Comparison of ENCODE assay signal across 8 mouse cellular contexts in genomic region chr2:90903398-90903797, GRCm38 (mm10). TPM values are rescaled to one million over a fixed set of nuclear protein-coding genes. Genes with fewer than 3 reads are reported as not detected.
A peak's percentile ranks its signal among the peaks of the same experiment; 100 is the strongest.
DNase-seq lines count a peak whose midpoint lies in the region; ATAC-seq and TF ChIP-seq lines count a peak whose summit lies in the region.

No protein-coding gene starts in this region.

- DNase-seq in heart, postnatal 0 days (ENCODE audit: low spot score): peak; percentile 26
- no peak for DNase-seq in heart, adult 8-10 months (ENCODE audit: low spot score)
- DNase-seq in MN1 (ENCODE audit: low spot score): peak; percentile 26
- DNase-seq in hindbrain, embryonic 14.5 days (ENCODE audit: low spot score): no peak
- DNase-seq in layer of hippocampus, adult 9-11 months: no peak
- no peak for DNase-seq in spleen, postnatal 4 days (ENCODE audit: low spot score in 2 of 2)

- H3K4me2 ChIP-seq in heart, postnatal 0 days (ENCODE audit: low read depth, low read length): peak overlapping the region; percentile 82
- peak overlapping the region; percentile 61 for H3K4me2 ChIP-seq in hindbrain, embryonic 14.5 days (replicated peaks)
- peak overlapping the region; percentile 79 for H3K4me2 ChIP-seq in midbrain, embryonic 12.5 days (replicated peaks)

- no peak for ATAC-seq in heart, postnatal 0 days (ENCODE audit: insufficient read depth, low read depth)
- ATAC-seq in hindbrain, embryonic 14.5 days (ENCODE audit: low FRiP score): no peak
- ATAC-seq in midbrain, embryonic 12.5 days (ENCODE audit: low FRiP score, low read depth): no peak
- no peak for ATAC-seq in erythroid progenitor cell, adult 5-6 weeks (replicated peaks; ENCODE audit: low FRiP score, poor library complexity, severe bottlenecking)

- no peaks in the 10 kb centered on the region for H3K9me3 ChIP-seq in heart, postnatal 0 days (replicated peaks; ENCODE audit: control insufficient read depth, low read length)
- no peaks in the 10 kb centered on the region for H3K9me3 ChIP-seq in hindbrain, embryonic 14.5 days (ENCODE audit: control insufficient read depth, low read length)
- H3K9me3 ChIP-seq in midbrain, embryonic 12.5 days: no peaks in the 10 kb centered on the region

- peaks cover 20% of the 10 kb centered on the region for H3K4me1 ChIP-seq in heart, postnatal 0 days (ENCODE audit: control insufficient read depth, insufficient read depth)
- H3K4me1 ChIP-seq in hindbrain, embryonic 14.5 days (replicated peaks; ENCODE audit: control insufficient read depth, insufficient read depth, low read length): peaks cover 32% of the 10 kb centered on the region
- peaks cover 27% of the 10 kb centered on the region for H3K4me1 ChIP-seq in midbrain, embryonic 12.5 days

- H3K9ac ChIP-seq in heart, postnatal 0 days (replicated peaks; ENCODE audit: low read depth, low read length): peak overlapping the region; percentile 89; the same call in 1 of the 2 replicates
- H3K9ac ChIP-seq in hindbrain, embryonic 14.5 days: peak overlapping the region; percentile 97
- H3K9ac ChIP-seq in midbrain, embryonic 12.5 days (replicated peaks): peak overlapping the region; percentile 94

- 66% methylated on average over 2 of the region's 2 CpGs for WGBS in heart, postnatal 0 days
- 89% methylated on average over 2 of the region's 2 CpGs for WGBS in hindbrain, embryonic 14.5 days
- WGBS in midbrain, embryonic 12.5 days: 96% methylated on average over 2 of the region's 2 CpGs

- peaks cover 58% of the 10 kb centered on the region for H3K36me3 ChIP-seq in heart, postnatal 0 days (replicated peaks; ENCODE audit: control insufficient read depth, insufficient read depth, low read length)
- H3K36me3 ChIP-seq in hindbrain, embryonic 14.5 days (replicated peaks; ENCODE audit: control insufficient read depth, insufficient read depth): peaks cover 58% of the 10 kb centered on the region
- H3K36me3 ChIP-seq in midbrain, embryonic 12.5 days: peaks cover 46% of the 10 kb centered on the region

- H3K4me3 ChIP-seq in heart, postnatal 0 days (ENCODE audit: low read depth, low read length): peak overlapping the region; percentile 73
- H3K4me3 ChIP-seq in hindbrain, embryonic 14.5 days (replicated peaks; ENCODE audit: low read length): peak overlapping the region; percentile 92
- H3K4me3 ChIP-seq in midbrain, embryonic 12.5 days: peak overlapping the region; percentile 92

- TF ChIP-seq EP300 in heart, postnatal 0 days (IDR thresholded peaks at IDR 0.05; ENCODE audit: low read depth): no peak

- no peaks in the 10 kb centered on the region for H3K27me3 ChIP-seq in heart, postnatal 0 days (ENCODE audit: control insufficient read depth, insufficient read depth, low read length)
- H3K27me3 ChIP-seq in hindbrain, embryonic 14.5 days (ENCODE audit: control insufficient read depth, insufficient read depth, low read length): no peaks in the 10 kb centered on the region
- H3K27me3 ChIP-seq in midbrain, embryonic 12.5 days: no peaks in the 10 kb centered on the region

- TF ChIP-seq CTCF in heart, postnatal 0 days (IDR thresholded peaks at IDR 0.05; ENCODE audit: low read depth): no peak

- 0 out of 2 replicates have a peak overlapping the region, but pooled peaks have one; percentile 91 for H3K27ac ChIP-seq in heart, postnatal 0 days (ENCODE audit: low read depth)
- H3K27ac ChIP-seq in hindbrain, embryonic 14.5 days: peak overlapping the region; percentile 95; the same call in 1 of the 2 replicates
- H3K27ac ChIP-seq in midbrain, embryonic 12.5 days (replicated peaks): no peak overlapping the region

RNA-seq across cellular contexts. Expression of gene Kbtbd4, which starts 1.1 kb away (rescaled TPM):
- 19.5 and 28.3 TPM in 2 replicates for total RNA-seq in heart, postnatal 0 days (2014; rRNA removed; ENCODE audit: low replicate concordance)
- polyA plus RNA-seq in heart, postnatal 0 days (2015; fragmentation: Nextera tagmentation; extraction: Ambion mirVana): 16.4 and 17.8 TPM in 2 replicates
- 10 to 100 TPM; 21.7 to 28.3 (median 24.5) TPM for total RNA-seq in heart, adult 8-10 months (2022)
- polyA plus RNA-seq in hindbrain, embryonic 14.5 days (2014; fragmentation: Nextera tagmentation; extraction: Ambion mirVana): 44.2 and 45.5 TPM in 2 replicates
- 53.5 and 54.5 TPM in 2 replicates for polyA plus RNA-seq in midbrain, embryonic 12.5 days (2016; fragmentation: Nextera tagmentation; extraction: Ambion mirVana)
- total RNA-seq in erythroid progenitor cell, adult 5-6 weeks (2015; ENCODE audit: low replicate concordance): 9.0 and 11.3 TPM in 2 replicates
- total RNA-seq in erythroid progenitor cell, adult 5-6 weeks (2017; ENCODE audit: low replicate concordance): 6.2 and 8.1 TPM in 2 replicates

RNA-seq across cellular contexts. Expression of gene Ndufs3, which starts 1.2 kb away (rescaled TPM):
- total RNA-seq in heart, postnatal 0 days (2014; rRNA removed; ENCODE audit: low replicate concordance): 556 and 596 TPM in 2 replicates
- polyA plus RNA-seq in heart, postnatal 0 days (2015; fragmentation: Nextera tagmentation; extraction: Ambion mirVana): 620 and 652 TPM in 2 replicates
- 1,000 to 10,000 TPM in 1 of 4 experiments, 100 to 1,000 TPM in 3; 876 to 1,074 (median 969) TPM for total RNA-seq in heart, adult 8-10 months (2022)
- polyA plus RNA-seq in hindbrain, embryonic 14.5 days (2014; fragmentation: Nextera tagmentation; extraction: Ambion mirVana): 216 and 227 TPM in 2 replicates
- polyA plus RNA-seq in midbrain, embryonic 12.5 days (2016; fragmentation: Nextera tagmentation; extraction: Ambion mirVana): 187 and 196 TPM in 2 replicates
- total RNA-seq in erythroid progenitor cell, adult 5-6 weeks (2015; ENCODE audit: low replicate concordance): 54.1 and 60.9 TPM in 2 replicates
- total RNA-seq in erythroid progenitor cell, adult 5-6 weeks (2017; ENCODE audit: low replicate concordance): 19.4 and 20.4 TPM in 2 replicates

RNA-seq across cellular contexts. Expression of gene C1qtnf4, which starts 17.7 kb away (rescaled TPM):
- 15.5 and 18.7 TPM in 2 replicates for total RNA-seq in heart, postnatal 0 days (2014; rRNA removed; ENCODE audit: low replicate concordance)
- polyA plus RNA-seq in heart, postnatal 0 days (2015; fragmentation: Nextera tagmentation; extraction: Ambion mirVana): 23.7 and 28.1 TPM in 2 replicates
- 1 to 10 TPM; 2.6 to 4.9 (median 3.5) TPM for total RNA-seq in heart, adult 8-10 months (2022)
- polyA plus RNA-seq in hindbrain, embryonic 14.5 days (2014; fragmentation: Nextera tagmentation; extraction: Ambion mirVana): 182 and 189 TPM in 2 replicates
- polyA plus RNA-seq in midbrain, embryonic 12.5 days (2016; fragmentation: Nextera tagmentation; extraction: Ambion mirVana): 29.2 and 32.9 TPM in 2 replicates
- total RNA-seq in erythroid progenitor cell, adult 5-6 weeks (2015; ENCODE audit: low replicate concordance): not detected in 2 replicates
- not detected in 2 replicates for total RNA-seq in erythroid progenitor cell, adult 5-6 weeks (2017; ENCODE audit: low replicate concordance)

RNA-seq across cellular contexts. Expression of gene Celf1, which starts 36.8 kb away (rescaled TPM):
- total RNA-seq in heart, postnatal 0 days (2014; rRNA removed; ENCODE audit: low replicate concordance): 85.6 and 113 TPM in 2 replicates
- 63.9 and 72.6 TPM in 2 replicates for polyA plus RNA-seq in heart, postnatal 0 days (2015; fragmentation: Nextera tagmentation; extraction: Ambion mirVana)
- total RNA-seq in heart, adult 8-10 months (2022): 10 to 100 TPM; 68.9 to 76.7 (median 74.4) TPM
- 75.2 and 78.5 TPM in 2 replicates for polyA plus RNA-seq in hindbrain, embryonic 14.5 days (2014; fragmentation: Nextera tagmentation; extraction: Ambion mirVana)
- 167 and 178 TPM in 2 replicates for polyA plus RNA-seq in midbrain, embryonic 12.5 days (2016; fragmentation: Nextera tagmentation; extraction: Ambion mirVana)
- 96.6 and 114 TPM in 2 replicates for total RNA-seq in erythroid progenitor cell, adult 5-6 weeks (2015; ENCODE audit: low replicate concordance)
- 117 and 119 TPM in 2 replicates for total RNA-seq in erythroid progenitor cell, adult 5-6 weeks (2017; ENCODE audit: low replicate concordance)

RNA-seq across cellular contexts. Expression of gene Mtch2, which starts 56.4 kb away (rescaled TPM):
- 181 and 206 TPM in 2 replicates for total RNA-seq in heart, postnatal 0 days (2014; rRNA removed; ENCODE audit: low replicate concordance)
- 246 and 266 TPM in 2 replicates for polyA plus RNA-seq in heart, postnatal 0 days (2015; fragmentation: Nextera tagmentation; extraction: Ambion mirVana)
- total RNA-seq in heart, adult 8-10 months (2022): 100 to 1,000 TPM; 165 to 183 (median 182) TPM
- polyA plus RNA-seq in hindbrain, embryonic 14.5 days (2014; fragmentation: Nextera tagmentation; extraction: Ambion mirVana): 270 and 276 TPM in 2 replicates
- 207 and 209 TPM in 2 replicates for polyA plus RNA-seq in midbrain, embryonic 12.5 days (2016; fragmentation: Nextera tagmentation; extraction: Ambion mirVana)
- 55.3 and 63.1 TPM in 2 replicates for total RNA-seq in erythroid progenitor cell, adult 5-6 weeks (2015; ENCODE audit: low replicate concordance)
- 50.0 and 56.9 TPM in 2 replicates for total RNA-seq in erythroid progenitor cell, adult 5-6 weeks (2017; ENCODE audit: low replicate concordance)

Comparison
In these comparisons a context has a peak if more than half of its experiments do, and no peak if none do; other contexts are left out.
1. DNase-seq: peak in heart, postnatal 0 days (single experiment) and MN1 (single experiment); none in heart, adult 8-10 months (single experiment), hindbrain, embryonic 14.5 days (single experiment), layer of hippocampus, adult 9-11 months (single experiment) and spleen, postnatal 4 days (0 of 2).
2. Peak in every context shown above with its lines, with median percentiles within 50 percentile points of each other: H3K4me2 ChIP-seq, H3K4me3 ChIP-seq and H3K9ac ChIP-seq.